ENCODE assay signal across 8 mouse cellular contexts in genomic region chr5:32346025-32346912, GRCm38 (mm10).
A peak's percentile ranks its signal among the peaks of the same experiment; 100 is the strongest.
DNase-seq lines count a peak whose midpoint lies in the region; ATAC-seq and TF ChIP-seq lines count a peak whose summit lies in the region.

No protein-coding gene starts in this region.

- H3K27me3 ChIP-seq in heart, adult 2 months (ENCODE audit: control insufficient read depth, insufficient read depth, low read length), result no peaks in the 10 kb centered on the region
- H3K27me3 ChIP-seq in midbrain, embryonic 12.5 days, result no peaks in the 10 kb centered on the region
- no peaks in the 10 kb centered on the region for H3K27me3 ChIP-seq in stomach, embryonic 16.5 days (ENCODE audit: control insufficient read depth, insufficient read depth, low read length)

- 16% methylated on average over 10 of the region's 10 CpGs for WGBS in heart, adult 2 months
- WGBS in midbrain, embryonic 12.5 days, result 49% methylated on average over 10 of the region's 10 CpGs
- WGBS in stomach, embryonic 16.5 days, result 16% methylated on average over 10 of the region's 10 CpGs

- DNase-seq in adrenal gland, adult 18-20 months (ENCODE audit: low spot score in 2 of 2), result peak; percentile 37 to 46
- peak; percentile 87 to 91 for DNase-seq in cerebellum, postnatal 25 days
- peak; percentile 78 to 83 for DNase-seq in heart, adult 2 months
- peak; percentile 61 for DNase-seq in kidney, adult 11 months
- DNase-seq in left cerebral cortex, adult 9 months (ENCODE audit: low spot score in 2 of 2), result peak; percentile 73 to 79

- intact Hi-C loops in heart, adult 2 months (cut with DNase I), result no loop called here

- H3K79me2 ChIP-seq in heart, adult 2 months (replicated peaks; ENCODE audit: control insufficient read depth, insufficient read depth, low read length), result no peaks in the 10 kb centered on the region

- peak overlapping the region; percentile 32; the same call in 1 of the 2 replicates for H3K4me3 ChIP-seq in heart, adult 2 months
- H3K4me3 ChIP-seq in midbrain, embryonic 12.5 days, result no peak overlapping the region
- H3K4me3 ChIP-seq in stomach, embryonic 16.5 days (replicated peaks; ENCODE audit: low read length), result peak overlapping the region; percentile 13; the same call in 1 of the 2 replicates

- no peak overlapping the region for H3K4me2 ChIP-seq in midbrain, embryonic 12.5 days (replicated peaks)
- peak overlapping the region; percentile 42 for H3K4me2 ChIP-seq in stomach, embryonic 16.5 days (ENCODE audit: low read depth, low read length)

- H3K9me3 ChIP-seq in midbrain, embryonic 12.5 days, result no peaks in the 10 kb centered on the region
- H3K9me3 ChIP-seq in stomach, embryonic 16.5 days (replicated peaks; ENCODE audit: control insufficient read depth, low read length), result no peaks in the 10 kb centered on the region

- no peak for TF ChIP-seq POLR2A in heart, adult 2 months (IDR thresholded peaks at IDR 0.05; ENCODE audit: insufficient read depth, low read depth, low read length)

- H3K36me3 ChIP-seq in heart, adult 2 months (ENCODE audit: control insufficient read depth, insufficient read depth, low read length), result no peaks in the 10 kb centered on the region
- no peaks in the 10 kb centered on the region for H3K36me3 ChIP-seq in midbrain, embryonic 12.5 days
- H3K36me3 ChIP-seq in stomach, embryonic 16.5 days (ENCODE audit: control insufficient read depth, insufficient read depth, low read length), result no peaks in the 10 kb centered on the region

- peak overlapping the region; percentile 66 for H3K27ac ChIP-seq in heart, adult 2 months
- no peak overlapping the region; the same call in 1 of the 2 replicates for H3K27ac ChIP-seq in midbrain, embryonic 12.5 days (replicated peaks)
- H3K27ac ChIP-seq in stomach, embryonic 16.5 days (ENCODE audit: low read length), result peak overlapping the region; percentile 96

- peaks cover 15% of the 10 kb centered on the region for H3K4me1 ChIP-seq in heart, adult 2 months (ENCODE audit: control insufficient read depth, insufficient read depth, low read length)
- H3K4me1 ChIP-seq in midbrain, embryonic 12.5 days, result 0 out of 2 replicates have a peak, but pooled peaks cover 3% of the 10 kb centered on the region
- peaks cover 38% of the 10 kb centered on the region for H3K4me1 ChIP-seq in stomach, embryonic 16.5 days (ENCODE audit: control insufficient read depth, insufficient read depth, low read length)

- H3K9ac ChIP-seq in heart, adult 2 months (ENCODE audit: low read depth, low read length), result peak overlapping the region; percentile 7; the same call in 1 of the 2 replicates
- no peak overlapping the region for H3K9ac ChIP-seq in midbrain, embryonic 12.5 days (replicated peaks)
- peak overlapping the region; percentile 50 for H3K9ac ChIP-seq in stomach, embryonic 16.5 days (ENCODE audit: low read length)

- no peak for TF ChIP-seq CTCF in heart, adult 2 months (IDR thresholded peaks at IDR 0.05)

- ATAC-seq in midbrain, embryonic 12.5 days (ENCODE audit: low FRiP score, low read depth), result peak; percentile 54; the same call in 1 of the 2 replicates
- ATAC-seq in stomach, embryonic 16.5 days (ENCODE audit: insufficient read depth, low FRiP score), result peak; percentile 91
- ATAC-seq in megakaryocyte-erythroid progenitor cell, adult 5-6 weeks (replicated peaks; ENCODE audit: low FRiP score, low TSS enrichment, poor library complexity, severe bottlenecking), result no peak

- TF ChIP-seq EP300 in heart, adult 2 months (IDR thresholded peaks at IDR 0.05; ENCODE audit: insufficient read depth, low read depth, low read length), result 0 out of 2 replicates have a peak, but pooled peaks have one; percentile 65
